In the genomic region with DNA sequence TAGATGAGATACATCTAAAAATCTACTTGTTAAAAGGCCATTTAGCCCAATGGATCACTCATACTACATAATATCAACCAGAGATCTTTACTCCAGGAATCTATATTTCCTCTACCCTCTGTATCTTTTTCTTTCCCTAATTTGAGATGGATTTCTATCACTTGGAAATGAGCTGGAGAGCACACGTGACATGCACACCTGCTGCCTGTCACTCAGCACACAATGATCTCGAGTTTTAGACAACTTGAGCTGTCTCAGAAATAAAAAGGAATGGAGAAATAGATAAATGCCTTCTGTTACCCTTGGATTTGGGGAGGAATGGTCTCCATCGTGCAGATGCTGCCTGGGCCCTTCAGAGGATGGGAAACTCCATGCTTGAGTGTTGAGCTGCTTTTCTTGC, we compare ENCODE assay signal across 27 mouse cellular contexts.
"Had no signal": no experiment of that assay in that cellular context is flagged by ENCODE, and none has a peak within 500 bp of the region (broad histone marks: within the 10 kb centered on the region; RNA-seq: fewer than 3 reads in every experiment).

No protein-coding gene starts in this region.

- ATAC-seq: forebrain, embryonic 13.5 days; forebrain, embryonic 14.5 days; forebrain, embryonic 15.5 days; forebrain, embryonic 16.5 days; forebrain, postnatal 0 days had no signal

- H3K4me2 ChIP-seq: embryonic facial prominence, embryonic 12.5 days; embryonic facial prominence, embryonic 13.5 days; embryonic facial prominence, embryonic 15.5 days; forebrain, embryonic 12.5 days; forebrain, embryonic 13.5 days; forebrain, embryonic 15.5 days had no signal

- H3K9me3 ChIP-seq: embryonic facial prominence, embryonic 10.5 days; embryonic facial prominence, embryonic 12.5 days; embryonic facial prominence, embryonic 13.5 days; embryonic facial prominence, embryonic 15.5 days; forebrain, embryonic 12.5 days; forebrain, embryonic 13.5 days; forebrain, embryonic 15.5 days; heart, embryonic 10.5 days had no signal

- H3K27ac ChIP-seq: embryonic facial prominence, embryonic 10.5 days; embryonic facial prominence, embryonic 12.5 days; embryonic facial prominence, embryonic 13.5 days; embryonic facial prominence, embryonic 15.5 days; forebrain, embryonic 10.5 days; forebrain, embryonic 12.5 days; forebrain, embryonic 13.5 days; forebrain, embryonic 15.5 days; gastrocnemius, adult 2 months; heart, adult 2 months; heart, embryonic 10.5 days had no signal

- H3K4me1 ChIP-seq: embryonic facial prominence, embryonic 12.5 days; embryonic facial prominence, embryonic 13.5 days; embryonic facial prominence, embryonic 15.5 days had no signal

- H3K9ac ChIP-seq: embryonic facial prominence, embryonic 12.5 days; embryonic facial prominence, embryonic 13.5 days; embryonic facial prominence, embryonic 15.5 days; forebrain, embryonic 12.5 days; forebrain, embryonic 13.5 days; forebrain, embryonic 15.5 days; forebrain, postnatal 0 days had no signal

- DNase-seq: cerebellum, adult 9-11 months; cerebellum, postnatal 10 days; cerebellum, postnatal 14 days; cerebellum, postnatal 25 days; cerebellum, postnatal 36 days; embryo, embryonic 11 days; forebrain, postnatal 0 days; gastrocnemius, adult 2 months; gastrocnemius, postnatal 10 days; gastrocnemius, postnatal 14 days; gastrocnemius, postnatal 25 days; gastrocnemius, postnatal 36 days; heart, adult 11 months; heart, adult 18-20 months; heart, adult 2 months had no signal

- H3K4me3 ChIP-seq: embryonic facial prominence, embryonic 10.5 days; embryonic facial prominence, embryonic 12.5 days; embryonic facial prominence, embryonic 13.5 days; embryonic facial prominence, embryonic 15.5 days; erythroblast, embryonic 14.5 days; forebrain, embryonic 10.5 days; forebrain, embryonic 12.5 days; forebrain, embryonic 13.5 days; forebrain, embryonic 15.5 days; gastrocnemius, adult 2 months; heart, adult 2 months; heart, embryonic 10.5 days had no signal

- H3K27me3 ChIP-seq: embryonic facial prominence, embryonic 12.5 days; embryonic facial prominence, embryonic 13.5 days; embryonic facial prominence, embryonic 15.5 days; forebrain, embryonic 13.5 days; forebrain, embryonic 15.5 days had no signal

- H3K36me3 ChIP-seq: embryonic facial prominence, embryonic 10.5 days; embryonic facial prominence, embryonic 12.5 days; embryonic facial prominence, embryonic 13.5 days; embryonic facial prominence, embryonic 15.5 days; forebrain, embryonic 12.5 days; forebrain, embryonic 15.5 days had no signal
